8 mouse cellular contexts compared by ENCODE assay signal in the genomic region with DNA sequence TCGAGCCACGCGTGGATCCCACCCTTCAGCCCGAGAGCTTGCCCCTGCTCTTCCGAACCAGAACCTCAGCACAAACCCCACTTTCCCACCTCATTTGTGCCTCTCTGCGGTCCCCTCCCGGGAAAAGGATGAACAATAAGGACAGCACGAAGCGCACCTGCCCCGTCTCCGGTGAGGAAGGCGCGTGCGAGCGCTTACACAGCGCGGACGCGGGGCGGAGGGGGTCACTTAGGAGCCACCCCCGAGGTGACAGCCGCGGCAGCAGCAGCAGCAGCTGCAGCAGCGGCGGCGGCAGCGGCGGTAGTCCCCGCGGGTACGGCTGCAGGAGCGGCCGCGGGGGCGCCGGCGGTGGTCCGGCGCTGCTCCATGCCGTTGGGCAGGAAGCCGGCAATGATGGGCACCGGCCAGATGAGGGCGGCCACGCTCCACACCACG. TPM values are rescaled to one million over a fixed set of nuclear protein-coding genes. Genes with fewer than 3 reads are reported as not detected.
DNase-seq lines count a peak whose midpoint lies in the region; ATAC-seq lines count a peak whose summit lies in the region.

No protein-coding gene starts in this region.

- DNase-seq in urinary bladder, postnatal 25 days (ENCODE audit: low spot score) = peak; percentile 72
- DNase-seq in urinary bladder, adult 2 months (ENCODE audit: low spot score) = no peak
- DNase-seq in cerebellum, postnatal 10 days = peak; percentile 95
- DNase-seq in lung, postnatal 14 days = peak; percentile 83
- DNase-seq in right cerebral cortex, postnatal 14 days = peak; percentile 78

- ATAC-seq in heart, embryonic 11.5 days (replicated peaks; ENCODE audit: insufficient number of reproducible peaks, low FRiP score, low TSS enrichment) = no peak
- peak; percentile 20 for ATAC-seq in kidney, embryonic 14.5 days (ENCODE audit: low FRiP score, low TSS enrichment)
- no peak for ATAC-seq in megakaryocyte-erythroid progenitor cell, adult 5-6 weeks (replicated peaks; ENCODE audit: low FRiP score, low TSS enrichment, poor library complexity, severe bottlenecking)

- peak overlapping the region; percentile 69 for H3K4me3 ChIP-seq in heart, embryonic 11.5 days (ENCODE audit: low read depth, low read length)
- peak overlapping the region; percentile 63 for H3K4me3 ChIP-seq in kidney, embryonic 14.5 days (ENCODE audit: low read length)

- H3K9me3 ChIP-seq in heart, embryonic 11.5 days (replicated peaks; ENCODE audit: control insufficient read depth, low read length) = no peaks in the 10 kb centered on the region
- H3K9me3 ChIP-seq in kidney, embryonic 14.5 days (ENCODE audit: control insufficient read depth, low read length) = no peaks in the 10 kb centered on the region

- peak overlapping the region; percentile 100 for H3K4me2 ChIP-seq in heart, embryonic 11.5 days
- H3K4me2 ChIP-seq in kidney, embryonic 14.5 days (replicated peaks; ENCODE audit: low read depth, low read length) = peak overlapping the region; percentile 99

- WGBS in heart, embryonic 11.5 days (ENCODE audit: insufficient replicate concordance) = under 1% methylated on average over 45 of the region's 45 CpGs
- WGBS in kidney, embryonic 14.5 days = under 1% methylated on average over 45 of the region's 45 CpGs

- H3K27ac ChIP-seq in heart, embryonic 11.5 days (ENCODE audit: low read depth, low read length) = no peak overlapping the region
- no peak overlapping the region for H3K27ac ChIP-seq in kidney, embryonic 14.5 days (ENCODE audit: low read depth, low read length)

- no peaks in the 10 kb centered on the region; the same call in 1 of the 2 replicates for H3K4me1 ChIP-seq in heart, embryonic 11.5 days (ENCODE audit: control insufficient read depth, insufficient read depth, low read length)
- H3K4me1 ChIP-seq in kidney, embryonic 14.5 days (ENCODE audit: control insufficient read depth, insufficient read depth, low read length) = peaks cover 5% of the 10 kb centered on the region; the same call in 1 of the 2 replicates

- no peaks in the 10 kb centered on the region for H3K36me3 ChIP-seq in heart, embryonic 11.5 days (ENCODE audit: control insufficient read depth, insufficient read depth, low read length)
- H3K36me3 ChIP-seq in kidney, embryonic 14.5 days (ENCODE audit: control insufficient read depth, insufficient read depth, low read length) = no peaks in the 10 kb centered on the region

- peaks cover 25% of the 10 kb centered on the region for H3K27me3 ChIP-seq in heart, embryonic 11.5 days (ENCODE audit: control insufficient read depth, insufficient read depth, low read length)
- H3K27me3 ChIP-seq in kidney, embryonic 14.5 days (ENCODE audit: control insufficient read depth, insufficient read depth, low read length) = peaks cover 10% of the 10 kb centered on the region

- peak overlapping the region; percentile 69 for H3K9ac ChIP-seq in heart, embryonic 11.5 days (ENCODE audit: low read depth, low read length)
- peak overlapping the region; percentile 58 for H3K9ac ChIP-seq in kidney, embryonic 14.5 days (ENCODE audit: low read depth, low read length)

RNA-seq across cellular contexts. Expression of a gene that starts 1.1 kb away (rescaled TPM):
- polyA plus RNA-seq in urinary bladder, adult 2 months (2012; rRNA removed) = 20.7 and 22.7 TPM in 2 replicates
- polyA plus RNA-seq in heart, embryonic 11.5 days (2014; fragmentation: Nextera tagmentation; extraction: Ambion mirVana) = 2.2 and 2.3 TPM in 2 replicates
- polyA plus RNA-seq in kidney, embryonic 14.5 days (2014; fragmentation: Nextera tagmentation; extraction: Ambion mirVana) = 5.8 and 8.2 TPM in 2 replicates
- total RNA-seq in megakaryocyte-erythroid progenitor cell, adult 5-6 weeks (2014; fragmentation: Nextera tagmentation) = 0.85 and 2.1 TPM in 2 replicates
- total RNA-seq in megakaryocyte-erythroid progenitor cell, adult 5-6 weeks (2017) = 4.3 TPM in 1 of 2 replicates, not detected in the other

RNA-seq across cellular contexts. Expression of a gene that starts 43.6 kb away (rescaled TPM):
- 23.1 and 25.1 TPM in 2 replicates for polyA plus RNA-seq in urinary bladder, adult 2 months (2012; rRNA removed)
- 0.32 and 0.49 TPM in 2 replicates for polyA plus RNA-seq in heart, embryonic 11.5 days (2014; fragmentation: Nextera tagmentation; extraction: Ambion mirVana)
- 5.4 and 10.2 TPM in 2 replicates for polyA plus RNA-seq in kidney, embryonic 14.5 days (2014; fragmentation: Nextera tagmentation; extraction: Ambion mirVana)
- 0.57 and 1.2 TPM in 2 replicates for total RNA-seq in megakaryocyte-erythroid progenitor cell, adult 5-6 weeks (2014; fragmentation: Nextera tagmentation)
- total RNA-seq in megakaryocyte-erythroid progenitor cell, adult 5-6 weeks (2017) = 0.38 and 0.72 TPM in 2 replicates
